Mouse (Mus musculus) CH12.LX (cell line): ENCODE data around the gene Gm14214. TPM values are rescaled to one million over a fixed set of nuclear protein-coding genes. Genes with fewer than 3 reads are reported as not detected.

ENCODE experiments used
- DNase-seq: peaks from one replicate; pipeline ENCODE4 v3.0.0-alpha.2; 2013; ENCODE audit errors: extremely low read depth
- H3K27ac ChIP-seq: 2 replicates; pipeline ENCODE4 v1.5.1; 2012; ENCODE audit warnings: low read depth, mild to moderate bottlenecking, control low read depth, moderate library complexity; ENCODE audit not compliant: insufficient read depth
- H3K27me3 ChIP-seq: replicated peaks from 2 replicates; pipeline ENCODE3; 2012; ENCODE audit warnings: inconsistent platforms
- H3K36me3 ChIP-seq, 2 experiments: replicated peaks in 1 of 2; 2 replicates each; pipeline versions ENCODE3 to v1.6.1; 2012; ENCODE audit warnings: inconsistent platforms in 1 of 2, low read length in 1 of 2, mild to moderate bottlenecking in 1 of 2, mixed read lengths in 1 of 2, moderate library complexity in 1 of 2; ENCODE audit not compliant: control insufficient read depth in 1 of 2, insufficient read depth in 1 of 2
- H3K4me1 ChIP-seq, 2 experiments: 2 replicates each; pipeline ENCODE4 v1.6.1; 2012; ENCODE audit warnings: inconsistent platforms in 1 of 2, moderate library complexity in 1 of 2; ENCODE audit not compliant: insufficient read depth in 2 of 2, control insufficient read depth in 1 of 2
- H3K4me2 ChIP-seq: 2 replicates; pipeline ENCODE4 v1.6.1; 2012; ENCODE audit warnings: low read depth, mild to moderate bottlenecking, control low read depth; ENCODE audit not compliant: poor library complexity, insufficient read depth, severe bottlenecking
- H3K4me3 ChIP-seq, 3 experiments: fragments of 150-350 bp in 1 of 3; sonication (generic) in 1 of 3; replicated peaks in 1 of 3; 2 replicates each; pipeline versions ENCODE3 to v1.5.1; 2011 to 2012; ENCODE audit warnings: low read depth in 2 of 3, low read length in 2 of 3, mild to moderate bottlenecking in 2 of 3, moderate library complexity in 2 of 3, control low read depth in 1 of 3, improper control_type of control experiment in 1 of 3, inconsistent platforms in 1 of 3, mixed read lengths in 1 of 3; ENCODE audit not compliant: poor library complexity in 1 of 3
- H3K79me2 ChIP-seq: replicated peaks from 2 replicates; pipeline ENCODE4 v1.6.1; 2012; ENCODE audit warnings: mild to moderate bottlenecking, moderate library complexity; ENCODE audit not compliant: control insufficient read depth, poor library complexity, insufficient read depth, severe bottlenecking; ENCODE audit errors: extremely low read depth
- H3K9ac ChIP-seq: 2 replicates; pipeline ENCODE4 v1.6.1; 2012; ENCODE audit warnings: low read depth, mild to moderate bottlenecking, control low read depth, moderate library complexity; ENCODE audit not compliant: insufficient read depth
- H3K9me3 ChIP-seq: replicated peaks from 2 replicates; pipeline ENCODE3; 2012; ENCODE audit warnings: low read length, inconsistent platforms, mixed read lengths
- BHLHE40 ChIP-seq: IDR thresholded peaks from 2 replicates; pipeline ENCODE4 v1.6.1; 2011; ENCODE audit warnings: mild to moderate bottlenecking, low read depth, low read length, improper control_type of control experiment
- CHD1 ChIP-seq: IDR thresholded peaks from 2 replicates; pipeline ENCODE4 v1.6.1; 2012; ENCODE audit warnings: low read depth, low read length, improper control_type of control experiment, inconsistent platforms
- CHD2 ChIP-seq: IDR thresholded peaks from 2 replicates; pipeline ENCODE4 v1.6.1; 2011; ENCODE audit warnings: low read length, improper control_type of control experiment
- CTCF ChIP-seq, 2 experiments: IDR thresholded peaks in 1 of 2; conservative IDR thresholded peaks in 1 of 2; 2 replicates each; pipeline ENCODE4 v1.5.1; 2011 to 2012; ENCODE audit warnings: low read depth in 2 of 2, low read length in 2 of 2, improper control_type of control experiment in 1 of 2, inconsistent platforms in 1 of 2, mild to moderate bottlenecking in 1 of 2, moderate library complexity in 1 of 2
- E2F4 ChIP-seq: IDR thresholded peaks from 2 replicates; pipeline ENCODE4 v1.6.1; 2011; ENCODE audit warnings: low read depth, low read length, improper control_type of control experiment; ENCODE audit not compliant: insufficient replicate concordance
- ELF1 ChIP-seq: IDR thresholded peaks from 2 replicates; pipeline ENCODE4 v1.6.1; 2014; ENCODE audit warnings: low read depth, mild to moderate bottlenecking, inconsistent platforms, low read length, improper control_type of control experiment
- EP300 ChIP-seq: IDR thresholded peaks from 2 replicates; pipeline ENCODE4 v1.6.1; 2011; ENCODE audit warnings: low read length, improper control_type of control experiment
- ETS1 ChIP-seq: conservative IDR thresholded peaks from 2 replicates; pipeline ENCODE4 v1.6.1; 2012; ENCODE audit warnings: low read depth, mild to moderate bottlenecking, inconsistent platforms, low read length, improper control_type of control experiment, moderate library complexity
- GABPA ChIP-seq: IDR thresholded peaks from 2 replicates; pipeline ENCODE4 v1.6.1; 2012; ENCODE audit warnings: low read depth, low read length, improper control_type of control experiment, inconsistent platforms; ENCODE audit not compliant: insufficient replicate concordance
- HCFC1 ChIP-seq: IDR thresholded peaks from 2 replicates; pipeline ENCODE4 v1.6.1; 2012; ENCODE audit warnings: low read depth, mild to moderate bottlenecking, inconsistent platforms, low read length, improper control_type of control experiment
- IRF4 ChIP-seq: IDR thresholded peaks from 2 replicates; pipeline ENCODE4 v1.6.1; 2014; ENCODE audit warnings: low read depth, mild to moderate bottlenecking, inconsistent platforms, low read length, improper control_type of control experiment
- JUN ChIP-seq: IDR thresholded peaks from 2 replicates; pipeline ENCODE4 v1.6.1; 2011; ENCODE audit warnings: low read depth, mild to moderate bottlenecking, low read length, improper control_type of control experiment, moderate library complexity; ENCODE audit not compliant: insufficient read depth
- JUND ChIP-seq: conservative IDR thresholded peaks from 2 replicates; pipeline ENCODE4 v1.6.1; 2011; ENCODE audit warnings: low read depth, low read length, improper control_type of control experiment
- KAT2A ChIP-seq: IDR thresholded peaks from 2 replicates; pipeline ENCODE4 v1.6.1; 2012; ENCODE audit warnings: low read length, improper control_type of control experiment, inconsistent platforms; ENCODE audit not compliant: insufficient replicate concordance
- MAFK ChIP-seq: IDR thresholded peaks from 2 replicates; pipeline ENCODE4 v1.6.1; 2011; ENCODE audit warnings: low read length, improper control_type of control experiment; ENCODE audit not compliant: insufficient replicate concordance
- MAX ChIP-seq: IDR thresholded peaks from 2 replicates; pipeline ENCODE4 v1.6.1; 2011; ENCODE audit warnings: low read length, improper control_type of control experiment
- MAZ ChIP-seq: IDR thresholded peaks from 2 replicates; pipeline ENCODE4 v1.6.1; 2012; ENCODE audit warnings: low read depth, mild to moderate bottlenecking, inconsistent platforms, low read length, improper control_type of control experiment, moderate library complexity
- MEF2A ChIP-seq: IDR thresholded peaks from 2 replicates; pipeline ENCODE4 v1.6.1; 2014; ENCODE audit warnings: low read depth, mild to moderate bottlenecking, inconsistent platforms, low read length, improper control_type of control experiment, borderline replicate concordance
- MXI1 ChIP-seq: IDR thresholded peaks from 2 replicates; pipeline ENCODE4 v1.6.1; 2011; ENCODE audit warnings: mild to moderate bottlenecking, low read depth, low read length, improper control_type of control experiment
- MYC ChIP-seq: IDR thresholded peaks from 2 replicates; pipeline ENCODE4 v1.6.1; 2011; ENCODE audit warnings: low read depth, mild to moderate bottlenecking, improper control_type of control experiment, low read length
- NELFE ChIP-seq: IDR thresholded peaks from 2 replicates; pipeline ENCODE4 v1.6.1; 2011; ENCODE audit warnings: low read depth, low read length, improper control_type of control experiment
- NRF1 ChIP-seq: IDR thresholded peaks from 2 replicates; pipeline ENCODE4 v1.6.1; 2014; ENCODE audit warnings: low read depth, mild to moderate bottlenecking, inconsistent platforms, low read length, improper control_type of control experiment, moderate library complexity
- PAX5 ChIP-seq: IDR thresholded peaks from 2 replicates; pipeline ENCODE4 v1.6.1; 2012; ENCODE audit warnings: low read length, inconsistent platforms, mixed read lengths
- POLR2A ChIP-seq: IDR thresholded peaks from 2 replicates; pipeline ENCODE4 v1.6.1; 2011; ENCODE audit warnings: low read depth, mild to moderate bottlenecking, improper control_type of control experiment, low read length
- POLR2AphosphoS2 ChIP-seq: IDR thresholded peaks from 2 replicates; pipeline ENCODE4 v1.6.1; 2011; ENCODE audit warnings: low read depth, low read length, improper control_type of control experiment
- RAD21 ChIP-seq: IDR thresholded peaks from 2 replicates; pipeline ENCODE4 v1.6.1; 2011; ENCODE audit warnings: low read depth, mild to moderate bottlenecking, low read length, improper control_type of control experiment, moderate library complexity
- RCOR1 ChIP-seq: conservative IDR thresholded peaks from 2 replicates; pipeline ENCODE4 v1.6.1; 2012; ENCODE audit warnings: low read depth, mild to moderate bottlenecking, inconsistent platforms, low read length, improper control_type of control experiment
- SIN3A ChIP-seq: IDR thresholded peaks from 2 replicates; pipeline ENCODE4 v1.6.1; 2012; ENCODE audit warnings: low read length, improper control_type of control experiment, inconsistent platforms
- SMC3 ChIP-seq: IDR thresholded peaks from 2 replicates; pipeline ENCODE4 v1.6.1; 2011; ENCODE audit warnings: low read depth, low read length, improper control_type of control experiment
- TBP ChIP-seq: conservative IDR thresholded peaks from 2 replicates; pipeline ENCODE4 v1.6.1; 2011; ENCODE audit warnings: low read depth, low read length, improper control_type of control experiment
- TCF12 ChIP-seq: IDR thresholded peaks from 2 replicates; pipeline ENCODE4 v1.6.1; 2014; ENCODE audit warnings: low read depth, mild to moderate bottlenecking, inconsistent platforms, low read length, improper control_type of control experiment
- UBTF ChIP-seq: IDR thresholded peaks from 2 replicates; pipeline ENCODE4 v1.6.1; 2012; ENCODE audit warnings: low read depth, mild to moderate bottlenecking, inconsistent platforms, low read length, improper control_type of control experiment, moderate library complexity
- USF1 ChIP-seq: IDR thresholded peaks from 2 replicates; pipeline ENCODE4 v1.6.1; 2014; ENCODE audit warnings: low read depth, mild to moderate bottlenecking, inconsistent platforms, low read length, improper control_type of control experiment
- USF2 ChIP-seq: conservative IDR thresholded peaks from 2 replicates; pipeline ENCODE4 v1.6.1; 2011; ENCODE audit warnings: low read depth, low read length, improper control_type of control experiment
- ZC3H11A ChIP-seq: IDR thresholded peaks from 2 replicates; pipeline ENCODE4 v1.6.1; 2012; ENCODE audit warnings: low read depth, mild to moderate bottlenecking, inconsistent platforms, low read length, improper control_type of control experiment
- ZKSCAN1 ChIP-seq: IDR thresholded peaks from 2 replicates; pipeline ENCODE4 v1.6.1; 2012; ENCODE audit warnings: low read depth, inconsistent platforms, low read length, improper control_type of control experiment, borderline replicate concordance
- ZMIZ1 ChIP-seq: IDR thresholded peaks from 2 replicates; pipeline ENCODE4 v1.6.1; 2012; ENCODE audit warnings: low read depth, mild to moderate bottlenecking, inconsistent platforms, low read length, improper control_type of control experiment
- ZNF384 ChIP-seq: IDR thresholded peaks from 2 replicates; pipeline ENCODE4 v1.6.1; 2012; ENCODE audit warnings: low read depth, low read length, improper control_type of control experiment, inconsistent platforms
- dilution Hi-C: fragments of 300-500 bp; cut with MboI; formaldehyde crosslinking; loops from 2 replicates; pipeline ENCODE4 v1.14.3; 2020; ENCODE audit warnings: low sequenced_read_pairs; ENCODE audit not compliant: extremely low pct_unique_long_range_greater_than_20kb, extremely low pct_ligation_motif_present
- in situ Hi-C: fragments of 300-500 bp; cut with MboI; formaldehyde crosslinking; loops from 3 replicates; pipeline ENCODE4 v1.14.3; 2019; ENCODE audit warnings: low sequenced_read_pairs, low pct_ligation_motif_present, low pct_unique_long_range_greater_than_20kb, mixed read lengths
- polyA plus RNA-seq: library from polyadenylated mRNA; unstranded; fragments of >175 nt; gene quantifications from 2 replicates; pipeline ENCODE4 v1.2.1, GENCODE M21; 2012; ENCODE audit warnings: low read depth; ENCODE audit not compliant: insufficient read length
- total RNA-seq, 2 experiments: library from RNA; depleted of rRNA; stranded (reverse); fragments of 300-350 nt in 1 of 2; fragments of >200 nt in 1 of 2; gene quantifications; 2 replicates each; pipeline ENCODE4 v1.2.3; 2012 to 2014

Gm14214 gene
- total and polyA plus RNA-seq, 3 experiments = 0.41 TPM; not detected in 2

GRCm38 (mm10) chr2:154790656-154791483, 21.0 kb upstream of the Gm14214 start, which contains the start of the genes Raly and a:
Gene Raly, plus strand, starts transcription at chr2:154791096.
Gene a, plus strand, starts transcription at chr2:154791402.
- Histone ChIP-seq H3K27me3 (no peaks in the 10 kb centered on the region), H3K4me1 (peaks cover 5 to 38% of the 10 kb centered on the region in 2 experiments; a peak in 3 of 4 replicates), H3K9me3 (no peaks in the 10 kb centered on the region), H3K4me3 (peak within 1 kb of the TSS; percentile 87 to 98 (median 88)), H3K4me2 (peak within 1 kb of the TSS; percentile 98), H3K79me2 (peaks cover 45% of the 10 kb centered on the region), H3K9ac (peak within 1 kb of the TSS; percentile 95), H3K36me3 (peaks cover 0 to 24% of the 10 kb centered on the region in 2 experiments)
- in situ Hi-C loops = loop anchor here (5.0 kb wide), 1 partner anchor 61 kb away; no protein-coding TSS in a partner anchor
- peak; percentile 97 for DNase-seq
- dilution Hi-C loops = no loop called here
- TF ChIP-seq EP300 (no peak), JUN (no peak), RAD21 (no peak), KAT2A (0 out of 2 replicates have a peak, but pooled peaks have one; percentile 52), MAX (peak; percentile 44; the same call in 1 of the 2 replicates), ZC3H11A (no peak), POLR2AphosphoS2 (peak; percentile 82; the same call in 1 of the 2 replicates), CHD1 (peak; percentile 99), ELF1 (peak; percentile 87), TCF12 (peak; percentile 99), RCOR1 (0 out of 2 replicates have a peak, but pooled peaks have one; percentile 27), HCFC1 (peak; percentile 66), MAZ (peak; percentile 95), POLR2A (peak; percentile 98), USF1 (no peak), MXI1 (peak; percentile 72), SMC3 (no peak), UBTF (no peak), CHD2 (no peak), MAFK (no peak), JUND (no peak), NELFE (peak; percentile 97), IRF4 (peak; percentile 10; the same call in 1 of the 2 replicates), ZMIZ1 (peak; percentile 99), TBP (peak; percentile 90), ZKSCAN1 (no peak), USF2 (no peak), ETS1 (no peak), MEF2A (no peak), MYC (no peak), CTCF (conservative IDR thresholded peaks at IDR 0.05 in 1 of 2, IDR thresholded peaks at IDR 0.05 in 1 of 2; ENCODE audit: low read depth in 2 of 2, low read length in 2 of 2) (no peak), GABPA (no peak), PAX5 (no peak), BHLHE40 (peak; percentile 59), SIN3A (0 out of 2 replicates have a peak, but pooled peaks have one; percentile 17), NRF1 (peak; percentile 46; the same call in 1 of the 2 replicates), E2F4 (peak; percentile 74; the same call in 1 of the 2 replicates), ZNF384 (no peak)
- TF ChIP-seq, all 38 proteins: peak for 19
- peak within 1 kb of the TSS; percentile 49; the same call in 1 of the 2 replicates for H3K27ac ChIP-seq
